ENCODE assay signal across 28 mouse cellular contexts in the genomic region with DNA sequence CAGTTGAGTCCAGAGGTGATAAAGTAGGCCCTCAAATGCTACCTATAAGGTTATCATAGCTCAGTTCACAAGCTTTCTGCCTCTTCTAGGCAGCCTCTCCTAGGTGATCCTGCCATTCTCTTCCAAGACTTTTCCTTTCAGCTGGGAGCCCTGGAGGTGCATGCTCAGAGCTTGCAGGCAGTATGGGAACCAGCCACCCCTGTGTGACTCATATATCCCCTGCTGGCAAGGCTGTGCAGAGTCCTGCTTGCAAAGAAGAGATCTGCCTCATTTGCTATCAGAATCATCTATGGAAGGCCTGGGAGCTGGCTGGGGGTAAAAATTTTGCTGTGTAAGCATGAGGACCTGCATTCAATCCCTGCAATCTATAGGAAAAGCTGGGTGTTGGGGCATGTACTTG. TPM values are rescaled to one million over a fixed set of nuclear protein-coding genes. Genes with fewer than 3 reads are reported as not detected.
DNase-seq lines count a peak whose midpoint lies in the region; ATAC-seq and TF ChIP-seq lines count a peak whose summit lies in the region.
"Had no signal": no experiment of that assay in that cellular context is flagged by ENCODE, and none has a peak within 500 bp of the region (broad histone marks: within the 10 kb centered on the region; RNA-seq: fewer than 3 reads in every experiment).

No protein-coding gene starts in this region.

- H3K27ac ChIP-seq in forebrain, embryonic 10.5 days: peak overlapping the region; percentile 83
- H3K27ac ChIP-seq in forebrain, embryonic 13.5 days: no peak overlapping the region
- H3K27ac ChIP-seq in midbrain, embryonic 10.5 days (replicated peaks): peak overlapping the region; percentile 91
- no peak overlapping the region for H3K27ac ChIP-seq in midbrain, embryonic 14.5 days (replicated peaks; ENCODE audit: low read depth, low read length)
- no peak overlapping the region for H3K27ac ChIP-seq in left cerebral cortex, adult 2 months
- H3K27ac ChIP-seq: embryonic facial prominence, embryonic 12.5 days; embryonic facial prominence, embryonic 15.5 days; forebrain, embryonic 12.5 days; heart, adult 2 months; heart, embryonic 10.5 days; heart, embryonic 13.5 days; hindbrain, embryonic 14.5 days; hindbrain, postnatal 0 days had no signal

- peaks cover 79% of the 10 kb centered on the region for H3K27me3 ChIP-seq in forebrain, embryonic 10.5 days (ENCODE audit: poor library complexity, severe bottlenecking)
- peaks cover 25% of the 10 kb centered on the region for H3K27me3 ChIP-seq in forebrain, embryonic 13.5 days
- peaks cover 75% of the 10 kb centered on the region for H3K27me3 ChIP-seq in midbrain, embryonic 10.5 days (ENCODE audit: low read depth, poor library complexity, severe bottlenecking)
- no peaks in the 10 kb centered on the region for H3K27me3 ChIP-seq in midbrain, embryonic 14.5 days (ENCODE audit: control insufficient read depth, insufficient read depth, low read length)
- H3K27me3 ChIP-seq: embryonic facial prominence, embryonic 12.5 days; embryonic facial prominence, embryonic 15.5 days had no signal

- ATAC-seq in forebrain, embryonic 13.5 days: no peak
- no peak for ATAC-seq in midbrain, embryonic 14.5 days (ENCODE audit: low FRiP score, low TSS enrichment)
- ATAC-seq: activated CD4-positive, CD25-positive, alpha-beta regulatory T cell, adult 4 months; CD4-positive, CD25-positive, alpha-beta regulatory T cell, adult 4 months; forebrain, embryonic 16.5 days; hindbrain, postnatal 0 days; inflammation-experienced regulatory T-cells, adult 6 months; intestine, embryonic 16.5 days had no signal

- TF ChIP-seq CTCF in left cerebral cortex, adult 2 months (IDR thresholded peaks at IDR 0.05): no peak; the same call in none of the 2 replicates

- DNase-seq in adrenal gland, adult (ENCODE audit: inconsistent age in 2 of 2, low spot score in 1 of 2): peak; percentile 35 to 60
- DNase-seq in adrenal gland, postnatal 4 days (ENCODE audit: low spot score in 2 of 2): no peak
- DNase-seq in forebrain, embryonic 10.5 days (ENCODE audit: extremely low spot score, low spot score): no peak
- DNase-seq in midbrain, embryonic 10.5 days (ENCODE audit: low spot score): no peak
- DNase-seq in midbrain, embryonic 14.5 days: no peak
- no peak for DNase-seq in left cerebral cortex, adult 2 months (ENCODE audit: extremely low spot score in 1 of 2, low spot score in 2 of 2)
- DNase-seq in right cerebral cortex, postnatal 10 days (ENCODE audit: low spot score in 2 of 2): no peak
- DNase-seq: cerebellum, adult 18-20 months; cerebellum, adult 9-10 months; cerebellum, postnatal 14 days; gastrocnemius, postnatal 10 days; gastrocnemius, postnatal 36 days; heart, adult 2 months; heart, postnatal 14 days; kidney, adult 18-20 months had no signal

- H3K4me1 ChIP-seq in forebrain, embryonic 10.5 days: peaks cover 56% of the 10 kb centered on the region
- peaks cover 44% of the 10 kb centered on the region for H3K4me1 ChIP-seq in forebrain, embryonic 13.5 days
- H3K4me1 ChIP-seq in midbrain, embryonic 10.5 days: peaks cover 55% of the 10 kb centered on the region
- peaks cover 27% of the 10 kb centered on the region for H3K4me1 ChIP-seq in midbrain, embryonic 14.5 days (ENCODE audit: control insufficient read depth, insufficient read depth, low read length)

- intact Hi-C loops in left cerebral cortex, adult 2 months (cut with DNase I): no loop called here

- H3K4me2 ChIP-seq in forebrain, embryonic 13.5 days: no peak overlapping the region
- H3K4me2 ChIP-seq in midbrain, embryonic 14.5 days (ENCODE audit: low read length): no peak overlapping the region
- H3K4me2 ChIP-seq: embryonic facial prominence, embryonic 12.5 days; embryonic facial prominence, embryonic 15.5 days; forebrain, embryonic 12.5 days; heart, embryonic 13.5 days; hindbrain, embryonic 14.5 days had no signal

- H3K36me3 ChIP-seq in forebrain, embryonic 10.5 days (replicated peaks): peaks cover 46% of the 10 kb centered on the region
- H3K36me3 ChIP-seq in forebrain, embryonic 13.5 days (ENCODE audit: poor library complexity, severe bottlenecking): peaks cover 5% of the 10 kb centered on the region; the same call in 1 of the 2 replicates
- H3K36me3 ChIP-seq in midbrain, embryonic 10.5 days: peaks cover 62% of the 10 kb centered on the region
- no peaks in the 10 kb centered on the region for H3K36me3 ChIP-seq in midbrain, embryonic 14.5 days (ENCODE audit: control insufficient read depth, insufficient read depth, low read length)
- H3K36me3 ChIP-seq: embryonic facial prominence, embryonic 12.5 days; embryonic facial prominence, embryonic 15.5 days; heart, embryonic 10.5 days; heart, embryonic 13.5 days had no signal

- no peaks in the 10 kb centered on the region for H3K9me3 ChIP-seq in forebrain, embryonic 10.5 days
- no peaks in the 10 kb centered on the region for H3K9me3 ChIP-seq in forebrain, embryonic 13.5 days (replicated peaks)
- no peaks in the 10 kb centered on the region for H3K9me3 ChIP-seq in midbrain, embryonic 10.5 days (replicated peaks)
- no peaks in the 10 kb centered on the region for H3K9me3 ChIP-seq in midbrain, embryonic 14.5 days (ENCODE audit: control insufficient read depth, low read length)
- H3K9me3 ChIP-seq: embryonic facial prominence, embryonic 12.5 days; embryonic facial prominence, embryonic 15.5 days; forebrain, embryonic 12.5 days; heart, embryonic 10.5 days; heart, embryonic 13.5 days had no signal

- H3K4me3 ChIP-seq in forebrain, embryonic 10.5 days: no peak overlapping the region
- H3K4me3 ChIP-seq in forebrain, embryonic 13.5 days: no peak overlapping the region
- H3K4me3 ChIP-seq in midbrain, embryonic 10.5 days: no peak overlapping the region
- H3K4me3 ChIP-seq in midbrain, embryonic 14.5 days (replicated peaks; ENCODE audit: low read depth, low read length): no peak overlapping the region
- H3K4me3 ChIP-seq in left cerebral cortex, adult 2 months: no peak overlapping the region
- H3K4me3 ChIP-seq: embryonic facial prominence, embryonic 12.5 days; embryonic facial prominence, embryonic 15.5 days; forebrain, embryonic 12.5 days; heart, adult 2 months; heart, embryonic 10.5 days; heart, embryonic 13.5 days had no signal

- no peak overlapping the region for H3K9ac ChIP-seq in forebrain, embryonic 13.5 days
- H3K9ac ChIP-seq in midbrain, embryonic 14.5 days (replicated peaks; ENCODE audit: low read length): no peak overlapping the region
- H3K9ac ChIP-seq: embryonic facial prominence, embryonic 12.5 days; embryonic facial prominence, embryonic 15.5 days; forebrain, embryonic 12.5 days; heart, embryonic 13.5 days; hindbrain, embryonic 14.5 days had no signal

RNA-seq across cellular contexts. Expression of gene Fadd, which starts 50.1 kb away (rescaled TPM):
- 10 to 100 TPM; 13.3 to 14.4 TPM for total RNA-seq in adrenal gland, postnatal 4 days (2021)
- polyA plus RNA-seq in forebrain, embryonic 10.5 days (2016; fragmentation: Nextera tagmentation; extraction: Ambion mirVana): 11.4 and 12.1 TPM in 2 replicates
- polyA plus RNA-seq in forebrain, embryonic 13.5 days (2015; fragmentation: Nextera tagmentation; extraction: Ambion mirVana): 7.1 and 7.7 TPM in 2 replicates
- 11.0 and 11.6 TPM in 2 replicates for polyA plus RNA-seq in midbrain, embryonic 10.5 days (2016; fragmentation: Nextera tagmentation; extraction: Ambion mirVana)
- 4.2 and 6.1 TPM in 2 replicates for polyA plus RNA-seq in midbrain, embryonic 14.5 days (2014; fragmentation: Nextera tagmentation; extraction: Ambion mirVana)
- total RNA-seq in left cerebral cortex, adult 2 months (2021): 1 to 10 TPM; 2.1 to 2.3 TPM

Comparison
In these comparisons a context has a peak if more than half of its experiments do, and no peak if none do; other contexts are left out.
1. DNase-seq: peak in adrenal gland, adult (2 of 2); none in adrenal gland, postnatal 4 days (0 of 2), forebrain, embryonic 10.5 days (single experiment), midbrain, embryonic 10.5 days (single experiment), midbrain, embryonic 14.5 days (single experiment), left cerebral cortex, adult 2 months (0 of 2) and right cerebral cortex, postnatal 10 days (0 of 2).
2. H3K27ac ChIP-seq: peak in forebrain, embryonic 10.5 days (single experiment) and midbrain, embryonic 10.5 days (single experiment); none in forebrain, embryonic 13.5 days (single experiment), midbrain, embryonic 14.5 days (single experiment) and left cerebral cortex, adult 2 months (single experiment).